Mouse (Mus musculus) urinary bladder, postnatal 36 days (tissue): ENCODE measurements around the gene Smad9.
"Not testable (repeated sequence)": the region's sequence is repeated elsewhere in the genome, so short reads cannot be mapped to it uniquely, and the experiment has no call there.

Experiments
- DNase-seq, 2 experiments: peaks; one replicate each; pipeline ENCODE4 v3.0.0; 2022; ENCODE audit warnings: low spot score in 2 of 2, mixed read lengths in 1 of 2

Gene Smad9

GRCm38 (mm10) chr3:54757446-54757845 lies 2.1 kb downstream of the Smad9 start:
- no peak for DNase-seq

GRCm38 (mm10) chr3:54759211-54759610 lies 3.8 kb downstream of the Smad9 start:
- DNase-seq, result no peak

DNA sequence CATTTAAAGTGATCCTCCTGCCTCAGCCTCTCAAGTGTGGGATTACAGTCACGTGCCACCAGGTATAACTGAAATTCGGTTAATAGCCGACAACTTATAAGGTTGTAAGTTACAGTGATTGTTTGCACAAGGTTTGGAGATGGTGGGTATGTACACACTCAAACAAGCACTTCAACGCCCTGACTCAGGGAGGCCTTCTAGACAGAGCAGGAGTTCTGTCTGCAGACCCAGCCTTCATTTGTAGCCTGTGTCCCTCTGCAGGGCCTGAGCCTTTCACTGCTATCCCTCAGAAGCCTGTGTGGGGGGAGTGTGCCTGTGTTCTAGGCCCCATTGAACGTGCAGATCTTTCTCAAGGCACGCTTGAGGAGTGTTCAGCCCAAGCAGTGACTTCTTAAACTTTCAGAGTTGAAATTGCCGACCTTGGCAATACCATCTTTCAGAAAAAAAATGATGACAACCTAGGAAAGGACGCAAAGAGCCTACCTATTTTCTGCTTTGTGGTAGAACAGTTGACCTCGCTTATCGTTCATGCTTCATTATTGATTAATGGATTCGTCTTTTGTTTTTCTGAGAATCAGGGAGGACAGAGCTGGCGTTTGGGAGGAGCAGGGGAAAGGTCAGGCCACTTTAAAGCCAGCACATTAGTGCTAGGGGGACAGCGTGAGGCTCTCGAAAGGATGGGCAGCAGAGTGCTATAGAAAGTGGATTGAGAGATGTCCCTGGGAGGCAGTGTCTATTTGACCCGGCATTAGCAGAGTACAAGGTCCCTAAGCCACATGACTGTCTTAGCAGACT lies 5.1 kb downstream of the Smad9 start:
- DNase-seq, result no peak

DNA sequence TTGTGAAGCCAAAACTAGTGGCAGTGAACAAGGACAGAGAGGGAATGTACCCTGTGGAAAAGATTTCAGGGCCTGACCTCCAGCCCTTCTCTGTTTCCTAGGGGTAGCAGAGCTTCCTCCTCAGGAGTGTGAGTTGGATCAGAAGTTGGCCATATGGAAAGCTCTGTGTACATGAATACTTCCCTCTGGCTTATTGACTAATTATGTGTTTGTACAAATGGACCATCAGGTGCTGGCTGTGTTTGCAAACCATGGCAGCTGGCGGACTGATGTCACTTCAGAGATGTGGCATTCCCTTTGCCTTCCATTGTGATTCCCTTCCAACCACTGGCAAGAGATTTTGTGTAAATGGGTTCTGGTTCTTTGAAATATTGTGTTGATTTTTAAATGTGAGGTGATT lies 5.9 kb downstream of the Smad9 start:
- DNase-seq, result no peak

DNA sequence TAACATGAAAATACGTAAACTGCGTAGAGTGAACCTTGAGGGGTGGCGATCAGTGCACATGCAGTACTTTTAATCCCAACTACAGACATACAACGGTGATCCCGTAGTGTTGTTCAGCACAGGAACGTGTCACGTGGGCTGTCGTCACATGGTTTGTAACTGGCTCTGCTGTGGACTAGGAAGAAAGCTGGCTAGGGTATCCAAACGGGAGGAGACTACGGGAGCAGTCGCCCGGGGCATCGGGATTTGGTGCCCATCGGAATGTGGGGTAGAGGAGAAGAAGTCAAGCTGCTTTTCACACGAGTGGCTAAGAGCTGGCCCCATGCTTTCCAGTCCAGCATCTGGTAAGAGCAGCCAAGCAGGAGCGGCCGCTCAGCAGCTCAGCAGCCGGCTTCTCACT lies 9.0 kb downstream of the Smad9 start:
- DNase-seq, result no peak

DNA sequence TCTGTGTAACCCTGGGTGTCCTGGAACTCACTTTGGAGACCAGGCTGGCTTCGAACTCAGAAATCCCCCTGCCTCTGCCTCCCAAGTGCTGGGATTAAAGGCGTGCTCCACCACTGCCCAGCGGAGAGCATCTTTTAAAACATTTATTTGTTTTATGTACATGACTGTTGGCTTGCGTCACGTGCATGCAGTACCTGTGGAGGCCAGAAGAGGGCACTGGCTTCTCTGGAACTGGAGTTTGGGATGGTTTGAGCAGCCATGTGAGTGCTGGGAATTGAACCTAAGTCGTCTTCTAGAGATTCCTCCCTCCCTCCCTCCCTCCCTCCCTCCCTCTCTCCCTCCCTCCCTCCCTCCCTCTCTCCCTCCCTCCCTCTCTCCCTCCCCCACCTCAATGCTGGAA lies 10.1 kb downstream of the Smad9 start:
- DNase-seq, result not testable (repeated sequence)

DNA sequence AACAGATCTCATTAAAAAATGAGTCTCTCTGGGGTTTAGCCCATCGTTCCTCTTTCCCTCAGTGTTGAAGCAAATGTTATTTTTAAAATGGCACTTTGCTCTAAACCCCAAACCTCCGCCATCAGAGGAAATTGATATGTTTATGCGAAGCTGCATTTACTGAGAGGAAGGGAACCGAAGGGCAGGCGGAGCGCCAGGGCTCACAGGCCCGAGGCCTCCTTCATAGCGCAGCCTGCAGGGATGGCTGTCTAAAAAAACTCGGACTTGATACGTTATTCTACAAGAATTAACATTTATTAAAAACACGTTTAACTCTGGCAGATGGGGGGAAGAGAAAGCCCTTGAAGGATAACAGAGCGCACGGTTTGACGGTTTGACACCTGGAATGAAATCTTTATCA lies 10.7 kb downstream of the Smad9 start:
- no peak for DNase-seq

GRCm38 (mm10) chr3:54766811-54767210 lies 11.4 kb downstream of the Smad9 start:
- DNase-seq, result no peak

DNA sequence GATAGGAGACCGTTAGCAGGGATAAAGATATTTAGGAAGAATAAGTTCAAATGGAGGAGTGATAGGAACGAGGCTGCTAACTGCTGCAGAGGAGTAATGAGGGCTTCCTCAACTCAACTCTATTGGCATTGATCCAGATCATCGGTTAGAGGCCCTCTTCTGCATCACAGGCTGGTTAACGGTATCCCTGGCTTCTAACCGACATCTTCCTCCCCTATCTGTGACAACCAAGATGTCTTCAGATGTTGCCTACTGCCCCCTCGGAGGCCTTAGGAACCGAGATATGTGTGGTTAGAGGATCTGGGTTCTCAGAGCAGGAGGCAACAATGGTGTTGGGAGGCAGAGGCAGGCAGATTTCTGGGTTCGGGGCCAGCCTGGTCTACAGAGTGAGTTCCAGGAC lies 13.2 kb downstream of the Smad9 start:
- DNase-seq, result no peak

DNA sequence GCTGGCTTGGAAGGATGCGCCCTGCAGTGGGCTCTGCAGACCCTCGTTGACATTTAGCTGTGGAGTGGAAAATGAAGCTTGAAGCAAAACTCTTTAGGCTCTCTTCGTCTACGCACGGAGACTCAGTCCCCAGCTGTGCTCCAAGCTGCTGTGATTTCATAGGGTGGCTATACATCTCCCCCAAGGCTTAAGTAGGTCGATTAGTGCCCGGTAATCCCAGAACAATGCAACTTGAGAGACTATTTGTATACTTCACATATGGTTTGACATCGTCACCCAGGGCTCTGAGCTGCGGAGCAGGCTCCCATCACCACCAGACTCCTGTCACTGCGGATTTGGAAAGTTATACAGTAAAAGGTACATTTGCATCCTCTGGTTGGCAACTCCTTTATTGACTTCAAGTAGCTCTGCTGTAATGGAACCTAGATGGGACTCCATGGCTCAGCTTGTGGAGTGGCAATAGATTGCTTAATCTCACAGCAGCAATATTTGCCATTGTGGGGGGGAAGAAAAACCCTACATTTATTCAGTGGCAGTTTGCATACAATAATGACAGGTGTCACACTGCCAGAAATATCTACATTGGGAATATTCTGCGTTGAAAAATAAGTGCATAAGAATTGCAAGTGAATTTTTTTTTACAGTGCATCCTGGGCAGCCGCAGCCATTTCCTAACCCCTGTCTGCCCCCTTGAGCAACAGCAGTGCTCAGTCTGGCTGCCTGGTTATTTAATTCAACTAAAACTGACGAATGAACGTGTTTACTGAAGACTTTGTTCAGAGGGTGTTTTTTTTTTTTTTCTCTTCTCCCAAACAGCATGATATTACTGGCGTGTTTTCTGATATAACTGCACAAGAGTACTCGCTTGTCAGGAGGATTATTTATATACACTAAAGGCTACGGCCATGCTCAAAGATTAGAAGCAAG lies 14.2 kb downstream of the Smad9 start:
- DNase-seq, result no peak

DNA sequence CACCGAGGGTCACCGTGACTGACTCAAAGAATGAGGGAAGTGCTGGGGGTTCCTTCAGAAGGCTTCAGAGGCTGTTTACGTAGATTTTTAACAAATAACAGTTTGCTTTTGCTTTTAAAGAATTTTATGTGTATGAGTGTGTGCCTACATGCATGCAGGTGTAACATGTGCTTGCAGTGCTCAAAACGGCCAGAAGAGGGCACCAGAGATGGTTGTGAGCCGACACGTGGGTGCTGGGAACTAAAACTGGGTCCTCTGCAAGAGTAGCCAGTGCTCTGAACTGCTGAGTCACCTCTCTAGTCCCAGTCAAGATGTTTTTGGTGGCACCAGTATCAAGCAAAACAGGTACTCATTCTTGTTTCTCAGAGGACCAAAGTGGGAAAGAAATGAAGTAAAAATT lies 18.2 kb downstream of the Smad9 start:
- DNase-seq, result no peak

GRCm38 (mm10) chr3:54775989-54776631 lies 20.7 kb downstream of the Smad9 start:
- DNase-seq, result no peak

GRCm38 (mm10) chr3:54790601-54791000 lies 35.2 kb downstream of the Smad9 start:
- DNase-seq, result no peak

DNA sequence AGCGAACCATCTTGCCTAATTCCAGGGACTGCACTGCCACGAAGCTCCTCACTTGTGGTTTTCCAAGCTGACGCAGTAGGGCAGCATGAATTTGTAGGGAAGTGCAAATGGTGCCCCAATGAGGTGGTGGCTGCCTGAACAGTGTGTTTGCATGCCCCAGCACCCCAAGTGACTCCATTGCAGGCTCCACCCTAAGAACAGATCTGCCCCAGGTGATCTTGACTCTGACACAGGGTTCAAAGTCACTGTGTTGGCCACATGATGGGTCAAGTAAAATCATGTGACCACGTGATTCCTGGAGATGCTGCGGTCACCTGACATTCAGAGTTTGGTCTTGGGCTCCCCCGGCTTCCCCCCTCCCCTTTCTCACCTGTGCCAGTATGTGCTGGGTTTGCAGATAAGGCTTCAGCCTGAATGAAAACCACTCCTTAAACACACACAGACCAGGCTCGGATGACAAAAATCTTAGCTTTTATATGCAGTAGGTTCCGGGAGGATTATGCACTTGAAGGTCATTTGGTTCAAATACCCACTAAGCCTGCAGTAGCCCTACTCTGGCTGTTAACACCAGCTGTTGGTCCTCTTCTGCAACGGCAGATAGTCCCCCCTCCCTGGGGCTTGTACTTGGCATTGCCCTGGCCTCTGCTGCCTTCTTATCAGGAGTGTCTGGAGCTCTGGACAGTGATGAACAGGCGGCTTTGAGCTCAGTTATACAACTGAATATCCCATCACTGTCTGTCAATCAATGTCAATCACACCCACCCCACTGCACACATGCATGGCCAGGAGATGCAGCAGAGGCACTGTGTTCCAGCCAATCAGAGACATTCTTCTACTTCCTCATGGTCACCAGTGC lies 36.7 kb downstream of the Smad9 start:
- no peak for DNase-seq

- DNase-seq, result no peak
Measured at GRCm38 (mm10) chr3:54793762-54794161, 38.4 kb downstream of the Smad9 start.

GRCm38 (mm10) chr3:54795379-54795778 lies 40.0 kb downstream of the Smad9 start:
- DNase-seq, result no peak

- no peak for DNase-seq
Measured at GRCm38 (mm10) chr3:54795806-54796205, 40.4 kb downstream of the Smad9 start.

- peak; percentile 19 to 25 for DNase-seq
Measured at GRCm38 (mm10) chr3:54797211-54797610, 41.8 kb downstream of the Smad9 start.

- no peak for DNase-seq
Measured at GRCm38 (mm10) chr3:54803713-54804112, 48.3 kb downstream of the Smad9 start.

DNA sequence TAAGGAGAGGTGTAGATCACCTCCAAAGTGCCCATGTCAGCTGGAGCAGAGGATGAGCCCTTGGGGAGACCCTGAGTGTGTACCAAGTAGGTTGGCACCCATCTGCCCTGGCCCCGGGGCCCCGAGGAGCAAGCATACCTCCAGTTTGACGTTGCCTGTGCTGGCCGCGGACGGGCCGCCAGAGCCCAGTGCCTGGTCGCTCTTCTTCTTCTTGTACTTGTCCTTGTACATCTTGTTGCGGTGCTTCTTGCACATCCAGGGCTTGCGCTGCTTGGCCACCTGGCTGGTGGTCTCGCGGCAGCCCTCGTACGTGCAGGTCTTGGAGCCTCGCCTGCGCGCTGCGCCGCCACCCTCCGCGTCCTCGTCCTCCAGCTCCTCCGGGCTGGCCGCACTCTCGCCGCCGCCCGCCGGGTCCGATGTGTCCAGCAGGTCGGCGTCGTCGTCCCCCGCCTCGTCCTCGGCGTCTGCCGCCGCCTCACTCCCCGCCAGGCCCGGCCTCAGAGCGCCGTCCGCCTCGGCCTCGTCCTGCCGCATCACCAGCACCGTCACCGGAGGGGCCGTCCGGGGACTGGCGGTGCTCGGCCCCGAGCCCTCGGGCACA lies 51.8 kb downstream of the Smad9 start:
- peak in 1 of 2 experiments; percentile 6 for DNase-seq

DNA sequence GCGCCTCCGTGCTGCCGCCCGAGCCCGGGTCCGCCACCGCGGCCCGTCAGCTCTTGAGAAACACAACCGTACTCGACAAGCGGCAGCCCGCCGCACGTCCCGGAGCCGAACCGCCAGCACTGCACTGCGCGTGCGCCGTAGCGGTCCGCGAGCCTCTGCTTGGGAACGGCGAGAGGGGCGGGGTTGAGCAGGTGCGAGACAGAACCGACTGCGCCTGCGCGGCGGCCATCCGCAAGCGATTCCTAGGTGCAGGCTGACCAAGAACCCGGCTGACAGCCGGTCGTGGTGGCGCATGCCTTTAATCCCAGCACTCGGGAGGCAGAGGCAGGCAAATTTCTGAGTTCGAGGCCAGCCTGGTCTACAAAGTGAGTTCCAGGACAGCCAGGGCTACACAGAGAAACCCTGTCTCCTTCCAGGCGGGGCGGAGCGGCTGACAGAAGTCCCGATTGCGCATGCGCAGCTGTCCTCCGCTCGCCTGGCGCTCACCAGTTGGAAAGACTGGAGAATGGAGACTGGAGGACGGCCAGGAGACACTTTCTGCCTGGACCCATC lies 52.4 kb downstream of the Smad9 start, which contains the start of gene Rfxap:
TSS of gene Rfxap (minus strand) at position 126 of the 552 bp plus-strand sequence.
- peak; percentile 92 to 93 for DNase-seq
